Mouse (Mus musculus) neutrophil, adult 83 days (primary cell): ENCODE data around the gene Lyz2. TPM values are rescaled to one million over a fixed set of nuclear protein-coding genes. Genes with fewer than 3 reads are reported as not detected.

Experiments
- total RNA-seq, 2 experiments: library from RNA; stranded (reverse); gene quantifications; one replicate each; pipeline ENCODE4 v1.2.4; 2023

Gene Lyz2
- over 10,000 TPM; 14,685 to 14,708 TPM for total RNA-seq

GRCm38 (mm10) chr10:117282049-117282448 lies at the start of gene Lyz2:
Gene Lyz2, minus strand, starts transcription at chr10:117282321.

GRCm38 (mm10) chr10:117292671-117293070 lies 10.6 kb upstream of the Lyz2 start, which contains the start of gene Lyz1:
Gene Lyz1, minus strand, starts transcription at chr10:117292868.

GRCm38 (mm10) chr10:117238603-117239002 lies 43.5 kb downstream of the Lyz2 start, which contains the start of gene 9530003J23Rik:
Gene 9530003J23Rik, minus strand, starts transcription at chr10:117238703.

Other genes with a start within 250 kb of the Lyz2 start
- not detected for gene Lrrc10, start 237.0 kb downstream of the Lyz2 start, total RNA-seq
- gene Cct2, start 218.5 kb downstream of the Lyz2 start, total RNA-seq = 10 to 100 TPM; 95.2 to 99.1 TPM
- gene Frs2, start 133.8 kb downstream of the Lyz2 start, total RNA-seq = 10 to 100 TPM; 13.1 to 16.6 TPM
- 10 to 100 TPM; 45.8 to 46.1 TPM for gene Yeats4, start 57.8 kb downstream of the Lyz2 start, total RNA-seq
- gene 9530003J23Rik, start 43.6 kb downstream of the Lyz2 start, total RNA-seq = not detected
- gene Lyz1, start 10.5 kb upstream of the Lyz2 start, total RNA-seq = 1,000 to 10,000 TPM; 1,794 to 1,836 TPM
- gene Cpsf6, start 97.7 kb upstream of the Lyz2 start, total RNA-seq = 10 to 100 TPM; 47.9 to 53.9 TPM